Mouse (Mus musculus): ENCODE measurements around the gene Igdcc3.
"Not testable (repeated sequence)": the region's sequence is repeated elsewhere in the genome, so short reads cannot be mapped to it uniquely, and the experiment has no call there.

Igdcc3 gene

GRCm38 (mm10) chr9:65202165-65202754 lies 61.3 kb downstream of the Igdcc3 start:
- no peak for DNase-seq (ENCODE audit: low spot score in 2 of 2)

GRCm38 (mm10) chr9:65205049-65205815 lies 64.2 kb downstream of the Igdcc3 start:
- no peak for DNase-seq (ENCODE audit: low spot score in 2 of 2)

GRCm38 (mm10) chr9:65207041-65207815 lies 66.2 kb downstream of the Igdcc3 start:
- DNase-seq (ENCODE audit: low spot score in 2 of 2): not testable (repeated sequence)

DNA sequence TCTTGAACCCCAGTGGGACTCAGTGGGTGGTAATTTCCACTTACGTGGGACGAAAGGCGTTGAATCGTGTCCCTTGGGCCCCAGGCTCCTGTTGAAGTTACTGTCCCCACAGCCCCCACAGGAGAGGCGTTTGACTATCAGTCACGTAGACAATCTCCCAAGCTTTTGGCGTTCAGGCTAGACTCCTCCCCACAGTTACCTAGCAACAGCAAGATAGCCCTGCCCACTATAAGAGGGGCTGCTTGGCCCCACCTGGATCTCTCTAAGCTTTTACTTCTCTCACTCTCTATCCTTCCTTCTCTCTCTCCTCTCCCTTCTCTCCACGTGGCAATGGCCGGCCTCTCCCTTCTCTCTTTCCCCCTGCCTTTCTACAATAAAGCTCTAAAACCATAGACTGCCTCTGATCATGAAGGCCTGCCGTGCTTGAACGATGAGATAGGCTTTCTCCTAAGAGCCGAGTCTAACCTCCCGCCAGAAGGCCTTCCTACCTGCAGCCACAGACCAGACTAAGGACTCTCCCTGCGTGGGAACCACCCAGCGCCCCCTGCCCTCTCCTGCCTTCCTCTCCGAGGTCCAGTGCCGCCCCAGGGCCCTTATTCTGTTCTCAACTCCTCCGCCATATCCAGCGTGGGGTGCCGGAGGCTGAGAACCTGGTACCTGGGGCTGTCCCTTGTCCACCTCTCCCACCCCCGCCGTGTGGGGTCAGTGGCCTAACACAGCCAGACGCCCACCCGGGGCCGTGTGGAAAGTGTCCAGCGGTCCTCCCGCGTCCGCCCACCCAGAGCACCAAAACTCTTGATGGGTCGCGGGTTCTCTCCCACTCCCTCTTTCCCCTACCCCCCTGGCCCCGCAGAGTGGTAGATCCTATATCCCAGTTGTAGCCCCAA lies 67.5 kb downstream of the Igdcc3 start:
- DNase-seq (ENCODE audit: low spot score in 2 of 2): no peak

DNA sequence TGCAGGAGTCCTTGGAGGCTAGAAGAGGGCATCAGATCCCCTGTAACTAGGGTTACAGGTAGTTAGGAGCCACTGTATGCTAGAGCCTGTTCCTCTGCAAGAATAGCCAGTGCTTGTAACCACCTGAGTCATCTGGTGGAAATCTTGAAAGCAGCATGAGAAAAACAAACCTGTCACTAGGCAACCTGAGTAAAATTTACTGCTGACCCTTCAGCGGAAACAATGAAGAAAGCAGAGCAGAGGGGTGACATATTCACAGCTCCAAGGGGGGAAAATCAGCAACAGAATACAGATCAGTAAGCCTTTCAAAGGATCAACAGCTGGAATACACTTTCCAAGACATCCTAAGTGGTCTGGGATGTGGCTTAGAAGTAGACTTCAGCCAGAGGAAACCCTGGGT lies 70.6 kb downstream of the Igdcc3 start:
- DNase-seq (ENCODE audit: low spot score in 2 of 2): no peak

GRCm38 (mm10) chr9:65214425-65214777 lies 73.4 kb downstream of the Igdcc3 start:
- DNase-seq (ENCODE audit: low spot score in 2 of 2): no peak

GRCm38 (mm10) chr9:65214778-65215493 lies 73.9 kb downstream of the Igdcc3 start:
- DNase-seq (ENCODE audit: low spot score in 2 of 2): peak; percentile 85

- DNase-seq (ENCODE audit: low spot score in 2 of 2): no peak
These were observed 74.6 kb downstream of the Igdcc3 start for GRCm38 (mm10) chr9:65215494-65216126.

- no peak for DNase-seq (ENCODE audit: low spot score in 2 of 2)
These were observed 76.0 kb downstream of the Igdcc3 start for GRCm38 (mm10) chr9:65216972-65217371.

DNA sequence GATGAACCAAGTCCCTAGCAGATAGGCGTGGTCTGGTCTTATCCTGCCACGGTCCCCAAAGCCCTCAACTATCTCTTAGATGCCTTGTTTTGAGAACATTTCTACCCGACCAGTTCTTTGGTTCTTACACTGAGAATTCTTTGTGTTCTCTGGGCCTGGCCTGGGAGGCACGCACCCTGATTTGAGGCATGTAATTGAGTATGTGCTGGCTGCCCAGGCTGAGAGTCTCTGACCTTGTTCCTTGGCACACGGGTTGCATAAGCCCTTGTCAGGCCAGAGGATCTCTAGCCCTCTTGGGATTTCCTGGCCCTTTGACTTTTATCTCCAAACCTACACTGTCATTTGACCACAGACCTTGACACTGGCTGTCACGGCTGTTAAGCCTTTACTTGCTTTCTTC lies 76.7 kb downstream of the Igdcc3 start:
- DNase-seq (ENCODE audit: low spot score in 2 of 2): no peak

DNA sequence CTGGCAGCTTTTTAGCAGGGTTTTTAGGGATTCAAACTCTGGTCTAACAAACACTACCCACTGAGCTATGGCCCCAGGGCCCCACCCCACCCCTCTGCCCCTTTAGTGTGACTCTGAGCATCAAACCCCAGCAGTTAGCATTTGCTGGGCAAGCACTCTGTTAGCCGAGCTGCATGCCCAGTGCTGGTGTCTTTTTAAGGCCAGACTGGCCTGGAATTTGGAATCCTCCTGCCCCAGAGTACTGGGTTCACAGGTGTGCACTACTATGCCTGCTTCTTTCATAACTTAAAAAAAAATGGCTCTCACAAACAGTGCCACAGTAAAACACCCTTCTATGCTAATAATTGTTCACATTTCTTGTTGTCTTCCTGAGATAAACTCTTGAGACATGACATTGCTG lies 77.9 kb downstream of the Igdcc3 start:
- DNase-seq (ENCODE audit: low spot score in 2 of 2): no peak

- DNase-seq (ENCODE audit: low spot score in 2 of 2): not testable (repeated sequence)
These were observed 79.4 kb downstream of the Igdcc3 start for GRCm38 (mm10) chr9:65220398-65220797.

DNA sequence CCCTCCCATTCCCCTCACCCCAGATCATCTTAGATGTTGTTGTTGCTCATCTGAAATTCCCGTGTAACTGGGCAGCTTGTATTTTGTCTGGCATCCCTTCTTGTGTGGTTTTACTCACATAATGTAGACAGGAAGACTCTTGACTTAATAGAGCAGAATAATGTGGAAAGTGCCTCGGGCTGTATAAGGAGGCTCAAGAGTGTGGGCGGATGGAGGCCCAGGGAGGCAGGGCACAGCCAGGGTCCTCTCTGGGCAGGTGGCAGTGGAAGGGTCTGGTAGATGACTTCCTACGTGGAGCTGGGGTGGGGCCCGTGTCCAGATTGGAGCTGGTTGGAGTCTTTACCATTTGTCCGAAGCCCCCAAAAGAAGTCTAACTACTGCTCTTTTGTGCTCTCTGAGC lies 82.9 kb downstream of the Igdcc3 start:
- no peak for DNase-seq (ENCODE audit: low spot score in 2 of 2)

DNA sequence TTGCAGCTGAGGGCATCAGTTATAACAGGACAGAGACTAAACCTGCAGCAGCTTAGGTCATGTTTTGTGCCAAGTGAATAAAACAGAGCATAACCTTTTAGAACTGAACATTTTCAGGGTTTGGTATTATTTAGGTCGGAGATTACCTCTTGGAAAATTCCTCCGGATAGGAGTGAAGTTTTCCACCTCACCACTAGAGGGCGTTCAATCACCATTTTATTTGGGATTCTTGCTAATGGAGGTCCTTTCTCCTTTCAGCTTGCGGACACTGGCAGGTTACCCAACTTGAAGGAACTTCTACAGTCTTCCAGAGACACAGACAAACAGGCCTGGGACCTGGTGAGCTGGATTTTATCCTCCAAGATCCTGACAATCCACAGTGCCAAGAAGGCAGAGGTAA lies 84.8 kb downstream of the Igdcc3 start:
- DNase-seq (ENCODE audit: low spot score in 2 of 2): no peak

GRCm38 (mm10) chr9:65230250-65230649 lies 89.3 kb downstream of the Igdcc3 start:
- DNase-seq (ENCODE audit: low spot score in 2 of 2): no peak

DNA sequence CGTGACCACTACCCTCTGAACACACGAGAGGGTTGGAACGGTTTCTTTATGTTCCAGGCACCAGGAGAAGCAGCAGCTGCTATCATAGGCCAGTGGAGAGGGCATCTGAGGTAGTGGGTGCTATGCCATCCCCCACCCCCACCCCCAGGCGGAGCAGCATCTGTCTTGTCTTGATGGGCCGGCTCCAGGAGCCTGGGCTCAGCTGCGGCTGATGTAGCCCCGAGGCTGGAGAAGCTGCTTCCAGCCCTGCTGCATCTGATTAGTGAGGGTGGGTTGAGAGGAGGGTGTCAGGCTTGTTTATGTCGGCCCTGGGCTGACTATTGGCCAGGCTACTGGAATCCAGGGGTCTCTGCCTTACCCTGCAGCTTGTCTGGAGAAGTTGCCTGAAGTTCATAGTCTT lies 90.3 kb downstream of the Igdcc3 start:
- DNase-seq (ENCODE audit: low spot score in 2 of 2): no peak

DNA sequence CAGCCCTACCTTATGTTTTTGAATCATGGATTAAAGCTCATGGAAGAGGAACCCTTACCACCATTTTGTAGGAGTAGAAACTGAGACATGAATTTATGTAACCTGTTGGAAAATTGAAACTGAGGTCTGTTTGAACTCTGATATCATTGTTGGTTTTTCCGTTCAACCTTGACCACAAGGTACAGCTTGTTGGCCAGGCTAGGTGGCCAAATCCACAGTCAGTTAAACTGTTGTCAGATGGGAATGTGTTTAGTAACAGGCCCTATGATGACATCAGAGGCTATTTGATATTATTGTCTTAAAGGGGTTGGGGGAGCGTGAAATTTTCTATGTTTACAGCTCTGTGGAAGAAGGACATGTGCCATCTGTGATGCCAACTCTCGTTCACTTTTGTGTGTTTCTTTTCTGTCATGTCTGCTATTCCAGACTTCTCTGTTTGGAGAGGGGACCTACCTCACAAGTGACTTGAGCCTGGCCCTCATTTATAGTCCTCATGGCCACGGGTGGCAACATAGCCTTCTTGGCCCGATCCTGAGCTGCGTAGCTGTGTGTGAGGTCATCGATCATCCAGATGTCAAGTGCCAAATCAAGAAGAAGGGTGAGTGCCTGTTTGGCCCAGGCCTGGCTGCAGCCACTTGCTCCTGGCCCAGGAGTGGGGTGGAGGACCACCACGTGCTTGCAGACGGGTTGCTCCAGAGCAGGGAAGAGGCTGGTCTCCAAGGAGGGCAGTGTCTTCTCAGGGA lies 92.4 kb downstream of the Igdcc3 start:
- no peak for DNase-seq (ENCODE audit: low spot score in 2 of 2)

- no peak for DNase-seq (ENCODE audit: low spot score in 2 of 2)
These were observed 93.7 kb downstream of the Igdcc3 start for GRCm38 (mm10) chr9:65234734-65235133.

Data from right cerebral cortex, postnatal 10 days (tissue).